Mouse (Mus musculus): ENCODE measurements around the gene Ybx2. TPM values are rescaled to one million over a fixed set of nuclear protein-coding genes. Genes with fewer than 3 reads are reported as not detected.

Ybx2 gene
- 1.5 and 4.3 TPM in 2 replicates for polyA plus RNA-seq (2014; fragmentation: Nextera tagmentation; extraction: Ambion mirVana)

- Histone ChIP-seq H3K9me3 (replicated peaks; ENCODE audit: control insufficient read depth, low read length) (no peaks in the 10 kb centered on the region), H3K36me3 (ENCODE audit: control insufficient read depth, insufficient read depth, low read length) (no peaks in the 10 kb centered on the region), H3K27me3 (ENCODE audit: control insufficient read depth, insufficient read depth, low read length) (peaks cover 43% of the 10 kb centered on the region), H3K4me3 (ENCODE audit: low read depth, low read length) (peak within 1 kb of the TSS; percentile 55), H3K4me2 (peak within 1 kb of the TSS; percentile 99), H3K4me1 (ENCODE audit: control insufficient read depth, insufficient read depth, low read length) (peaks cover 16% of the 10 kb centered on the region), H3K9ac (ENCODE audit: low read depth, low read length) (peak within 1 kb of the TSS; percentile 68), H3K27ac (ENCODE audit: low read depth, low read length) (peak within 1 kb of the TSS; percentile 38; the same call in 1 of the 2 replicates)
- 2% methylated on average over 49 of the region's 62 CpGs for WGBS (ENCODE audit: insufficient replicate concordance)
- ATAC-seq (replicated peaks; ENCODE audit: insufficient number of reproducible peaks, low FRiP score, low TSS enrichment): peak; percentile 88
Measured at GRCm38 (mm10) chr11:69935137-69935879, at the start of gene Ybx2. TSS of gene Ybx2 (plus strand) at chr11:69935796.

GRCm38 (mm10) chr11:69886907-69887635, 48.5 kb upstream of the Ybx2 start:
- Histone ChIP-seq H3K27me3 (ENCODE audit: control insufficient read depth, insufficient read depth, low read length) (no peaks in the 10 kb centered on the region), H3K9me3 (replicated peaks; ENCODE audit: control insufficient read depth, low read length) (no peaks in the 10 kb centered on the region), H3K27ac (ENCODE audit: low read depth, low read length) (peak overlapping the region; percentile 88), H3K36me3 (ENCODE audit: control insufficient read depth, insufficient read depth, low read length) (no peaks in the 10 kb centered on the region), H3K4me3 (ENCODE audit: low read depth, low read length) (no peak overlapping the region), H3K4me1 (ENCODE audit: control insufficient read depth, insufficient read depth, low read length) (peaks cover 38% of the 10 kb centered on the region), H3K9ac (ENCODE audit: low read depth, low read length) (0 out of 2 replicates have a peak overlapping the region, but pooled peaks have one; percentile 22), H3K4me2 (peak overlapping the region; percentile 40)
- 45% methylated on average over 8 of the region's 8 CpGs for WGBS (ENCODE audit: insufficient replicate concordance)
- ATAC-seq (replicated peaks; ENCODE audit: insufficient number of reproducible peaks, low FRiP score, low TSS enrichment): peak; percentile 73; the same call in 1 of the 2 replicates

GRCm38 (mm10) chr11:69891482-69891881, 44.1 kb upstream of the Ybx2 start:
- H3K4me3 ChIP-seq (ENCODE audit: low read depth, low read length): no peak overlapping the region
- H3K27me3 ChIP-seq (ENCODE audit: control insufficient read depth, insufficient read depth, low read length): no peaks in the 10 kb centered on the region
- no peak overlapping the region for H3K27ac ChIP-seq (ENCODE audit: low read depth, low read length)
- H3K4me2 ChIP-seq: 0 out of 2 replicates have a peak overlapping the region, but pooled peaks have one; percentile 6
- no peaks in the 10 kb centered on the region for H3K36me3 ChIP-seq (ENCODE audit: control insufficient read depth, insufficient read depth, low read length)
- peaks cover 24% of the 10 kb centered on the region for H3K4me1 ChIP-seq (ENCODE audit: control insufficient read depth, insufficient read depth, low read length)
- H3K9me3 ChIP-seq (replicated peaks; ENCODE audit: control insufficient read depth, low read length): no peaks in the 10 kb centered on the region
- ATAC-seq (replicated peaks; ENCODE audit: insufficient number of reproducible peaks, low FRiP score, low TSS enrichment): no peak
- no peak overlapping the region for H3K9ac ChIP-seq (ENCODE audit: low read depth, low read length)
- WGBS (ENCODE audit: insufficient replicate concordance): 39% methylated on average over 4 of the region's 4 CpGs

- Histone ChIP-seq H3K27ac (ENCODE audit: low read depth, low read length) (0 out of 2 replicates have a peak overlapping the region, but pooled peaks have one; percentile 2), H3K9me3 (replicated peaks; ENCODE audit: control insufficient read depth, low read length) (no peaks in the 10 kb centered on the region), H3K36me3 (ENCODE audit: control insufficient read depth, insufficient read depth, low read length) (no peaks in the 10 kb centered on the region), H3K4me1 (ENCODE audit: control insufficient read depth, insufficient read depth, low read length) (peaks cover 34% of the 10 kb centered on the region), H3K9ac (ENCODE audit: low read depth, low read length) (no peak overlapping the region), H3K4me3 (ENCODE audit: low read depth, low read length) (no peak overlapping the region), H3K27me3 (ENCODE audit: control insufficient read depth, insufficient read depth, low read length) (no peaks in the 10 kb centered on the region), H3K4me2 (no peak overlapping the region)
- 71% methylated on average over 5 of the region's 5 CpGs for WGBS (ENCODE audit: insufficient replicate concordance)
- no peak for ATAC-seq (replicated peaks; ENCODE audit: insufficient number of reproducible peaks, low FRiP score, low TSS enrichment)
Measured at GRCm38 (mm10) chr11:69894671-69895070, 40.9 kb upstream of the Ybx2 start.

- H3K9ac ChIP-seq (ENCODE audit: low read depth, low read length): no peak within 1 kb of the TSS
- H3K9me3 ChIP-seq (replicated peaks; ENCODE audit: control insufficient read depth, low read length): no peaks in the 10 kb centered on the region
- no peaks in the 10 kb centered on the region for H3K36me3 ChIP-seq (ENCODE audit: control insufficient read depth, insufficient read depth, low read length)
- ATAC-seq (replicated peaks; ENCODE audit: insufficient number of reproducible peaks, low FRiP score, low TSS enrichment): no peak
- peaks cover 31% of the 10 kb centered on the region for H3K4me1 ChIP-seq (ENCODE audit: control insufficient read depth, insufficient read depth, low read length)
- 68% methylated on average over 4 of the region's 4 CpGs for WGBS (ENCODE audit: insufficient replicate concordance)
- H3K4me3 ChIP-seq (ENCODE audit: low read depth, low read length): no peak within 1 kb of the TSS
- H3K27ac ChIP-seq (ENCODE audit: low read depth, low read length): 0 out of 2 replicates have a peak within 1 kb of the TSS, but pooled peaks have one; percentile 2
- H3K4me2 ChIP-seq: no peak within 1 kb of the TSS
- H3K27me3 ChIP-seq (ENCODE audit: control insufficient read depth, insufficient read depth, low read length): no peaks in the 10 kb centered on the region
Measured at GRCm38 (mm10) chr11:69895291-69895690, 40.3 kb upstream of the Ybx2 start, which contains the start of gene Acap1. TSS of gene Acap1 (minus strand) at chr11:69895539.

GRCm38 (mm10) chr11:69899870-69900269, 35.7 kb upstream of the Ybx2 start:
- peak overlapping the region; percentile 88 for H3K9ac ChIP-seq (ENCODE audit: low read depth, low read length)
- no peak for ATAC-seq (replicated peaks; ENCODE audit: insufficient number of reproducible peaks, low FRiP score, low TSS enrichment)
- H3K4me3 ChIP-seq (ENCODE audit: low read depth, low read length): peak overlapping the region; percentile 96; the same call in 1 of the 2 replicates
- H3K4me2 ChIP-seq: peak overlapping the region; percentile 93
- WGBS (ENCODE audit: insufficient replicate concordance): 26% methylated on average over 4 of the region's 4 CpGs
- H3K9me3 ChIP-seq (replicated peaks; ENCODE audit: control insufficient read depth, low read length): no peaks in the 10 kb centered on the region
- peaks cover 10% of the 10 kb centered on the region for H3K36me3 ChIP-seq (ENCODE audit: control insufficient read depth, insufficient read depth, low read length)
- no peak overlapping the region for H3K27ac ChIP-seq (ENCODE audit: low read depth, low read length)
- H3K27me3 ChIP-seq (ENCODE audit: control insufficient read depth, insufficient read depth, low read length): no peaks in the 10 kb centered on the region
- H3K4me1 ChIP-seq (ENCODE audit: control insufficient read depth, insufficient read depth, low read length): peaks cover 27% of the 10 kb centered on the region

- H3K4me3 ChIP-seq (ENCODE audit: low read depth, low read length): peak within 1 kb of the TSS; percentile 96
- H3K27me3 ChIP-seq (ENCODE audit: control insufficient read depth, insufficient read depth, low read length): no peaks in the 10 kb centered on the region
- peak; percentile 94 for ATAC-seq (replicated peaks; ENCODE audit: insufficient number of reproducible peaks, low FRiP score, low TSS enrichment)
- H3K9me3 ChIP-seq (replicated peaks; ENCODE audit: control insufficient read depth, low read length): no peaks in the 10 kb centered on the region
- H3K4me2 ChIP-seq: peak within 1 kb of the TSS; percentile 93
- peaks cover 13% of the 10 kb centered on the region for H3K36me3 ChIP-seq (ENCODE audit: control insufficient read depth, insufficient read depth, low read length)
- under 1% methylated on average over 38 of the region's 38 CpGs for WGBS (ENCODE audit: insufficient replicate concordance)
- H3K9ac ChIP-seq (ENCODE audit: low read depth, low read length): peak within 1 kb of the TSS; percentile 88
- H3K4me1 ChIP-seq (ENCODE audit: control insufficient read depth, insufficient read depth, low read length): peaks cover 27% of the 10 kb centered on the region
- peak within 1 kb of the TSS; percentile 99 for H3K27ac ChIP-seq (ENCODE audit: low read depth, low read length)
Measured at GRCm38 (mm10) chr11:69900471-69901405, 34.9 kb upstream of the Ybx2 start, which contains the start of the genes 2810408A11Rik and Neurl4. TSS of gene 2810408A11Rik (minus strand) at chr11:69900987. TSS of gene Neurl4 (plus strand) at chr11:69901072.
